Mouse (Mus musculus): ENCODE data around the gene Vat1. TPM values are rescaled to one million over a fixed set of nuclear protein-coding genes. Genes with fewer than 3 reads are reported as not detected.
"Not testable (repeated sequence)": the region's sequence is repeated elsewhere in the genome, so short reads cannot be mapped to it uniquely, and the experiment has no call there.

Vat1 gene
- polyA plus RNA-seq, 1 experiment, result 59.2 TPM

GRCm38 (mm10) chr11:101472336-101472735 is 6.3 kb upstream of the Vat1 start:
- no peaks in the 10 kb centered on the region for H3K36me3 ChIP-seq (ENCODE audit: control insufficient read depth, insufficient read depth, low read length)
- DNase-seq, result no peak
- TF ChIP-seq POLR2A (IDR thresholded peaks at IDR 0.05; ENCODE audit: low read depth, low read length) (no peak), CTCF (conservative IDR thresholded peaks at IDR 0.05; ENCODE audit: insufficient read depth, insufficient read length, low read depth, low read length) (no peak)

GRCm38 (mm10) chr11:101471926-101472325 is 5.9 kb upstream of the Vat1 start:
- Histone ChIP-seq H3K4me3 (ENCODE audit: insufficient read depth, low read depth, low read length) (no peak overlapping the region), H3K27ac (ENCODE audit: insufficient read depth, low read depth, low read length) (no peak overlapping the region), H3K36me3 (ENCODE audit: control insufficient read depth, insufficient read depth, low read length) (no peaks in the 10 kb centered on the region), H3K4me1 (ENCODE audit: control insufficient read depth, insufficient read depth, low read length) (no peaks in the 10 kb centered on the region; the same call in 1 of the 2 replicates), H3K27me3 (replicated peaks; ENCODE audit: control insufficient read depth, insufficient read depth, low read length) (no peaks in the 10 kb centered on the region)
- no peak for DNase-seq
- TF ChIP-seq CTCF (conservative IDR thresholded peaks at IDR 0.05; ENCODE audit: insufficient read depth, insufficient read length, low read depth, low read length), result no peak
- TF ChIP-seq POLR2A (IDR thresholded peaks at IDR 0.05; ENCODE audit: low read depth, low read length), result no peak
- WGBS, result 49% methylated on average over 3 of the region's 3 CpGs

More at GRCm38 (mm10) chr11:101472336-101472735, 6.3 kb upstream of the Vat1 start:
- H3K27ac ChIP-seq (ENCODE audit: insufficient read depth, low read depth, low read length), result no peak overlapping the region
- no peaks in the 10 kb centered on the region for H3K27me3 ChIP-seq (replicated peaks; ENCODE audit: control insufficient read depth, insufficient read depth, low read length)
- WGBS, result 48% methylated on average over 7 of the region's 7 CpGs
- no peak overlapping the region for H3K4me3 ChIP-seq (ENCODE audit: insufficient read depth, low read depth, low read length)
- H3K4me1 ChIP-seq (ENCODE audit: control insufficient read depth, insufficient read depth, low read length), result no peaks in the 10 kb centered on the region; the same call in 1 of the 2 replicates

- Histone ChIP-seq H3K27me3 (replicated peaks; ENCODE audit: control insufficient read depth, insufficient read depth, low read length) (no peaks in the 10 kb centered on the region), H3K36me3 (ENCODE audit: control insufficient read depth, insufficient read depth, low read length) (no peaks in the 10 kb centered on the region), H3K4me3 (ENCODE audit: insufficient read depth, low read depth, low read length) (no peak overlapping the region), H3K4me1 (ENCODE audit: control insufficient read depth, insufficient read depth, low read length) (no peaks in the 10 kb centered on the region; the same call in 1 of the 2 replicates), H3K27ac (ENCODE audit: insufficient read depth, low read depth, low read length) (no peak overlapping the region)
- DNase-seq, result no peak
- 73% methylated on average over 7 of the region's 7 CpGs for WGBS
- TF ChIP-seq POLR2A (IDR thresholded peaks at IDR 0.05; ENCODE audit: low read depth, low read length) (no peak), CTCF (conservative IDR thresholded peaks at IDR 0.05; ENCODE audit: insufficient read depth, insufficient read length, low read depth, low read length) (no peak)
Measured at GRCm38 (mm10) chr11:101470206-101470605, 4.2 kb upstream of the Vat1 start.

GRCm38 (mm10) chr11:101469155-101469554 is 3.1 kb upstream of the Vat1 start:
- TF ChIP-seq CTCF (conservative IDR thresholded peaks at IDR 0.05; ENCODE audit: insufficient read depth, insufficient read length, low read depth, low read length) (no peak), POLR2A (IDR thresholded peaks at IDR 0.05; ENCODE audit: low read depth, low read length) (no peak)
- whole genome bisulfite sequencing, result 61% methylated on average over 4 of the region's 4 CpGs
- Histone ChIP-seq H3K27me3 (replicated peaks; ENCODE audit: control insufficient read depth, insufficient read depth, low read length) (no peaks in the 10 kb centered on the region), H3K36me3 (ENCODE audit: control insufficient read depth, insufficient read depth, low read length) (no peaks in the 10 kb centered on the region), H3K4me1 (ENCODE audit: control insufficient read depth, insufficient read depth, low read length) (peaks cover 8% of the 10 kb centered on the region; the same call in 1 of the 2 replicates), H3K4me3 (ENCODE audit: insufficient read depth, low read depth, low read length) (no peak overlapping the region), H3K27ac (ENCODE audit: insufficient read depth, low read depth, low read length) (no peak overlapping the region)
- no peak for DNase-seq

- DNase-seq, result no peak
- Histone ChIP-seq H3K36me3 (ENCODE audit: control insufficient read depth, insufficient read depth, low read length) (no peaks in the 10 kb centered on the region), H3K4me1 (ENCODE audit: control insufficient read depth, insufficient read depth, low read length) (peaks cover 11% of the 10 kb centered on the region; the same call in 1 of the 2 replicates), H3K27ac (ENCODE audit: insufficient read depth, low read depth, low read length) (no peak overlapping the region), H3K4me3 (ENCODE audit: insufficient read depth, low read depth, low read length) (peak overlapping the region; percentile 57), H3K27me3 (replicated peaks; ENCODE audit: control insufficient read depth, insufficient read depth, low read length) (no peaks in the 10 kb centered on the region)
- 12% methylated on average over 13 of the region's 13 CpGs for WGBS
- TF ChIP-seq CTCF (conservative IDR thresholded peaks at IDR 0.05; ENCODE audit: insufficient read depth, insufficient read length, low read depth, low read length), result no peak
- no peak for TF ChIP-seq POLR2A (IDR thresholded peaks at IDR 0.05; ENCODE audit: low read depth, low read length)
Measured at GRCm38 (mm10) chr11:101468731-101469130, 2.7 kb upstream of the Vat1 start.

GRCm38 (mm10) chr11:101468263-101468688 is 2.2 kb upstream of the Vat1 start:
- no peaks in the 10 kb centered on the region for H3K27me3 ChIP-seq (replicated peaks; ENCODE audit: control insufficient read depth, insufficient read depth, low read length)
- TF ChIP-seq CTCF (conservative IDR thresholded peaks at IDR 0.05; ENCODE audit: insufficient read depth, insufficient read length, low read depth, low read length), result no peak
- TF ChIP-seq POLR2A (IDR thresholded peaks at IDR 0.05; ENCODE audit: low read depth, low read length), result no peak
- peaks cover 11% of the 10 kb centered on the region; the same call in 1 of the 2 replicates for H3K4me1 ChIP-seq (ENCODE audit: control insufficient read depth, insufficient read depth, low read length)
- no peaks in the 10 kb centered on the region for H3K36me3 ChIP-seq (ENCODE audit: control insufficient read depth, insufficient read depth, low read length)
- WGBS, result 1% methylated on average over 28 of the region's 31 CpGs
- H3K27ac ChIP-seq (ENCODE audit: insufficient read depth, low read depth, low read length), result no peak overlapping the region
- H3K4me3 ChIP-seq (ENCODE audit: insufficient read depth, low read depth, low read length), result peak overlapping the region; percentile 57
- no peak for DNase-seq

- peak overlapping the region; percentile 57 for H3K4me3 ChIP-seq (ENCODE audit: insufficient read depth, low read depth, low read length)
- WGBS, result 1% methylated on average over 54 of the region's 54 CpGs
- TF ChIP-seq CTCF (conservative IDR thresholded peaks at IDR 0.05; ENCODE audit: insufficient read depth, insufficient read length, low read depth, low read length) (peak; percentile 62), POLR2A (IDR thresholded peaks at IDR 0.05; ENCODE audit: low read depth, low read length) (no peak)
- DNase-seq, result peak; percentile 85
- no peak overlapping the region; the same call in 1 of the 2 replicates for H3K27ac ChIP-seq (ENCODE audit: insufficient read depth, low read depth, low read length)
- peaks cover 11% of the 10 kb centered on the region; the same call in 1 of the 2 replicates for H3K4me1 ChIP-seq (ENCODE audit: control insufficient read depth, insufficient read depth, low read length)
- H3K27me3 ChIP-seq (replicated peaks; ENCODE audit: control insufficient read depth, insufficient read depth, low read length), result no peaks in the 10 kb centered on the region
- no peaks in the 10 kb centered on the region for H3K36me3 ChIP-seq (ENCODE audit: control insufficient read depth, insufficient read depth, low read length)
Measured at GRCm38 (mm10) chr11:101467477-101468262, 1.6 kb upstream of the Vat1 start.

GRCm38 (mm10) chr11:101466552-101466950 is 521 bp upstream of the Vat1 start:
- not testable (repeated sequence) for H3K4me3 ChIP-seq (ENCODE audit: insufficient read depth, low read depth, low read length); DNase-seq; H3K27ac ChIP-seq (ENCODE audit: insufficient read depth, low read depth, low read length); H3K27me3 ChIP-seq (replicated peaks; ENCODE audit: control insufficient read depth, insufficient read depth, low read length); H3K36me3 ChIP-seq (ENCODE audit: control insufficient read depth, insufficient read depth, low read length)
- peaks cover 11% of the 10 kb centered on the region; the same call in 1 of the 2 replicates for H3K4me1 ChIP-seq (ENCODE audit: control insufficient read depth, insufficient read depth, low read length)
- WGBS, result 49% methylated on average over 5 of the region's 5 CpGs
